Mouse (Mus musculus) brain, adult 10 weeks (tissue): ENCODE results near the gene Acer3. TPM values are rescaled to one million over a fixed set of nuclear protein-coding genes. Genes with fewer than 3 reads are reported as not detected.

ENCODE experiments used
- polyA plus RNA-seq: library from polyadenylated mRNA; stranded (reverse); fragments of 350-450 nt; fragmentation: Illumina TruSeq; extraction: RNeasy Lipid Tissue Mini Kit (QIAGEN cat#74804); gene quantifications from one replicate; pipeline ENCODE4 v1.2.3, GENCODE M21; 2015; ENCODE audit warnings: low read depth, low replicate concordance

Gene Acer3
- polyA plus RNA-seq = 16.2 TPM

DNA sequence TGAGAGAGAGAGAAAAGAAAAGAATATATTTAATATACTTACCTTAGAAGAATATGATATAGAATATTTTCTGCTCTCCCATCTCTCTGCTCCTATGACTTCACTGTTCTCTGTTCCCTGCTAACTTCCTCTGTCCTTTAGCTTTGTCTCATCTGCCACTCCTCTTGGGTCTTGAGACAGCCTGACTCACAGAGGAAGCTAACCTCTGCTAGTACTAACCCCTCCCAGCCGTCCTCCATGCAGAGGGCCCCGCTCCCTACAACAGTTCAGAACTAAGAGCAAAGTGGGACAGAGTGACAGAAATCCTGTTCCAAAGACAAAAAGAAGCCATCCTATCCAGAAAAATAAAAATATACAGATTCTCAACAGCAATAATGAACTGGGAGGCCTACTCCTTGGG is at the start of gene Acer3:
Gene Acer3 (minus strand): TSS at position 126 of the 400 bp plus-strand sequence.

DNA sequence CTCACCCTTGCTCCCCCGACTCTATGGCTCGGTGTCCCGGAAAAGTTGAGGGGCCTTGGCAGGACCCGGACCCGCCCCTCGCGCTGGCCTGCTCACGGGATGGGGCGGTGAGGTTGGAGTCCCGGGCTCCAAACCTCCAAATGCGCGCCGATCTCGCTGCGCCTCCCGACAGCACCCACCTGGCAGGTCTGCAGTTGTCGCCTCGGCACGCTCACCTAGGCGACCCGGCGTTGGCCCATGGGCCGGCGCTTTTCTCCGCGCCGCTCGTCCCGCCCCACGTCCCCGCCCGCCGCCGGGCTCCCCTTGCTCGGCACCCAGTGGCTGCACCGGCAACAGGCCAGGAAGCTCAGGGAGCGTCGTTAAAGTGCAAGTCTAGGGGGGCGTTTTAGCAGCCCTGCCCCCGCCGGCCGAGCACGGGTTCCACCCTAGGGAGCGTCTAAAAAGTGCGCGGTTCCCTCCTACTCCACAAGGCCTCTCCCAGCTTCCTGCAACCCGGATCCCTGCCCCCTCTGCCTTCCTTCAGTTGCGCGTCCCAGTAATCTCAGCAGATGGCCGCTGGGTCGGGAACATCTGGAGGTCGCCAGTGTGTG is 40.1 kb upstream of the Acer3 start, which contains the start of gene Tsku:
Gene Tsku (minus strand): TSS at position 266 of the 590 bp plus-strand sequence.

DNA sequence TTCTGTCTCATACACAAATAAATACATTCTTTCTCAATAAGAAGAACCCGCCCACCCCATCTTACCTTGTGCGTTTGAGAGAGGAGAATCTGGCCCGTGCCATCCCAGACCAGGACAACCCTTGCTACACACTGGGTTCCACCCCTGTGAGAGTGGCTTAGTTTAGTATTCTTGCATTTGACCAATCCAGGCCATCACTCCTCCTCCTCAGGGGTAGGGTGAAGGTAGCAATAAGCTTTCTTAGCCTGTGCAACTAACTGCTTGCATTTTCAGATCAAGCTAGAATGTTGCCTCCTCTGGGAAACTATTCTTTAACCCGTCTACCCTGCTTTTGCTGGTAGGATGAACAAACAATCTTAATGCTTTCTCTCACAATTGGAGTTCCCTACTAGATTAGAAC is 121.6 kb downstream of the Acer3 start, which contains the start of gene B3gnt6:
Gene B3gnt6 (minus strand): TSS at position 101 of the 400 bp plus-strand sequence.

DNA sequence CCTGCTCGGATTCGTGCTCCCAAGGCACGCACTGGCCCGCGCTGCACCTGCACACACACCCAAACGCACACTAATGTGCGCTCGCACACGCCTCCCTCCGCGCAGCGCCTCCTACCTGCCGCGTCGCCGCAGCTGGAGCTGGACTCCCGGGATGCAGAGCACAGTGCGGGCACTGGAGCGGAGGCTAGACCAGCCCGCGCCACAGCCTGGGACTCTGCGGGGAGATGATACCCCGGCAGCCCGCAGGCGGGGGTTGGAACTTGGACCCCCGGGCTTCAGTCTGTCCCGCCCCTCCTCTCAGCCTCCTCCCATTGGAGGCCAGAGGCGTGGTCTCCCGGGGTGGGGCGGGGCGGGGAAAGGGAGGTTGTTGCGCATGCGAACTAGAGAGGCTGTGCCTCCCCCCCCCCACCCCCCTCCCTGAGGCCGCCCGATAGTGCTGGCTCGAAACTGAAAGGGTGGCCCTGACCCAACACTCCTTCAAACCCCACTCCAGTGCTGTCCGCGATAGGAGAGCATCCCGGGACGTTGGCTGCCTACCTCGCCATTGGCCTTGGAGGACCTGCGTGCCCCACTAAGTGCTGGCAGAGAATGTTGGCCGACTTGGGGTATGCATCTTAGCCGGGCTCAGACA is 143.0 kb downstream of the Acer3 start, which contains the start of gene Capn5:
Gene Capn5 (minus strand): TSS at position 346 of the 631 bp plus-strand sequence.

Other genes starting within 250 kb of the Acer3 start
- gene Myo7a, start 201.7 kb downstream of the Acer3 start, polyA plus RNA-seq = 12.1 TPM
- gene Omp, start 175.7 kb downstream of the Acer3 start, polyA plus RNA-seq = 0.48 TPM
- 23.4 TPM for gene Capn5, start 142.9 kb downstream of the Acer3 start, polyA plus RNA-seq
- 0.24 TPM for gene B3gnt6, start 121.7 kb downstream of the Acer3 start, polyA plus RNA-seq
- gene Tsku, start 40.1 kb upstream of the Acer3 start, polyA plus RNA-seq = 2.1 TPM
- not detected for gene Gucy2d, start 119.2 kb upstream of the Acer3 start, polyA plus RNA-seq
- 2.6 TPM for gene Lrrc32, start 168.1 kb upstream of the Acer3 start, polyA plus RNA-seq